Mouse (Mus musculus): ENCODE data around the gene Cdk7. TPM values are rescaled to one million over a fixed set of nuclear protein-coding genes. Genes with fewer than 3 reads are reported as not detected.
A peak's percentile ranks its signal among the peaks of the same experiment; 100 is the strongest.
"Not testable (repeated sequence)": the region's sequence is repeated elsewhere in the genome, so short reads cannot be mapped to it uniquely, and the experiment has no call there.

The Cdk7 gene
- polyA plus RNA-seq, 1 experiment from 2014 or later, result 39.3 TPM

DNA sequence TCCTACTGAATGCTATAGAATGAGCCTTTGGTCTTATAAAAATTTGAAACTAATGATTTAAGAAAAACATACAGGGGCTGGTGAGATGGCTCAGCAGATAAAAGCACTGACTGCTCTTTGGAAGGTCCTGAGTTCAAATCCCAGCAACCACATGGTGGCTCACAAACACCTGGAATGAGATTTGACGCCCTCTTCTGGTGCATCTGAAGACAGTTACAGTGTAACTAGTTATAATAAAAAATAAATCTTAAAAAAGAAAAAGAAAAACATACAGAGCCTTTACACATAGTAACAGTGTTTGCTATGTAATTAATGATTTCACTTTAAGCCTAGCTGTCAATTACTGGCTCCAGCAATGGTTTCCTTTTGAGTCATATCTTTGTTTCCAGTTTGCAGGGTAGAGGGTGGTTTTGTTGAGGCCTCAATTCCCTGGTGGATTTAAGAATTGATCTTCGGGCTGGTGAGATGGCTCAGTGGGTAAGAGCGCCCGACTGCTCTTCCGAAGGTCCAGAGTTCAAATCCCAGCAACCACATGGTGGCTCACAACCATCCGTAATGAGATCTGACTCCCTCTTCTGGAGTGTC is 815 bp upstream of the Cdk7 start:
- H3K9me3 ChIP-seq (replicated peaks; ENCODE audit: control insufficient read depth, low read length, poor library complexity, severe bottlenecking); ATAC-seq; H3K4me3 ChIP-seq (ENCODE audit: low read depth, low read length); H3K4me1 ChIP-seq (ENCODE audit: control insufficient read depth, insufficient read depth, low read length); H3K27me3 ChIP-seq (ENCODE audit: control insufficient read depth, insufficient read depth, low read depth, low read length); H3K27ac ChIP-seq (ENCODE audit: low read length); H3K36me3 ChIP-seq (ENCODE audit: control insufficient read depth, insufficient read depth, low read length): not testable (repeated sequence)
- H3K4me2 ChIP-seq (ENCODE audit: low read length), result peak overlapping the region; percentile 60
- peak overlapping the region; percentile 86; the same call in 1 of the 2 replicates for H3K9ac ChIP-seq (ENCODE audit: low read depth, low read length)
- 87% methylated on average over 5 of the region's 6 CpGs for WGBS

DNA sequence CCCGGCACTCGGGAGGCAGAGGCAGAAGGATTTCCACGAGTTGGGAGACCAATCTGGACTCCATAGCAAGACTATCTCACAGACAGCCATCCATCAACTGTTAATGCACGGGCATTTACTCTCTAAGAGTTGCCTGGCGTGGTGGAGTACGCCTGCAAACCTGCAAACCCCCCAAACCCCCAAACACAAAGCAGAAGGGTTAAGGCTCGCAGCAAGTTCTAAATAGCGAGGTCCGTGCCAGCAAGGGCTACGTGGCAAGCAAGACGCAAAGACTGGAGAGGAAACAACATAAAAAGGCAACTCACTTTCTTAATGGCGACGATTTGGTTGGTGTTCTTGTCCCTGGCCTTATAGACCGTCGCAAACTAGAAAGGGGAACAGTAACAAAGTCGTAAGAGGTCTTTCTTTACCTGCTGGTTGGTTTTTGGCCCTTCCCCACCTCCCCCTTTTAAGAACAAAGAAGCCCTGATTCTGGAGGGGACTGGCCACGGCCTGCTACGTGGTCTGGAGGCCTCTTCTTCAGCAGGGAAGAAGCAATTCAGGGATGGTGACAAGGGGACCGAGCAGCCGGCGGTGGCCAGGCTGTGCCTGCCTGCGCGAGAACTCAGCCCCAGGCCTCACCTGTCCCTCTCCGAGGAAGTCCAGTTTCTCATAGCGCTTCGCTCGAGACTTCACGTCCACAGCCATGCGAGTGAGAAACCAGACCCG is 432 bp downstream of the Cdk7 start:
- Histone ChIP-seq H3K36me3 (ENCODE audit: control insufficient read depth, insufficient read depth, low read length) (peaks cover under 1% of the 10 kb centered on the region; the same call in 1 of the 2 replicates), H3K4me2 (ENCODE audit: low read length) (peak overlapping the region; percentile 96), H3K27me3 (ENCODE audit: control insufficient read depth, insufficient read depth, low read depth, low read length) (no peaks in the 10 kb centered on the region), H3K9me3 (replicated peaks; ENCODE audit: control insufficient read depth, low read length, poor library complexity, severe bottlenecking) (no peaks in the 10 kb centered on the region), H3K27ac (ENCODE audit: low read length) (peak overlapping the region; percentile 88), H3K4me3 (ENCODE audit: low read depth, low read length) (peak overlapping the region; percentile 89), H3K4me1 (ENCODE audit: control insufficient read depth, insufficient read depth, low read length) (peaks cover 9% of the 10 kb centered on the region), H3K9ac (ENCODE audit: low read depth, low read length) (peak overlapping the region; percentile 86)
- ATAC-seq, result peak; percentile 92
- WGBS, result 2% methylated on average over 30 of the region's 30 CpGs

DNA sequence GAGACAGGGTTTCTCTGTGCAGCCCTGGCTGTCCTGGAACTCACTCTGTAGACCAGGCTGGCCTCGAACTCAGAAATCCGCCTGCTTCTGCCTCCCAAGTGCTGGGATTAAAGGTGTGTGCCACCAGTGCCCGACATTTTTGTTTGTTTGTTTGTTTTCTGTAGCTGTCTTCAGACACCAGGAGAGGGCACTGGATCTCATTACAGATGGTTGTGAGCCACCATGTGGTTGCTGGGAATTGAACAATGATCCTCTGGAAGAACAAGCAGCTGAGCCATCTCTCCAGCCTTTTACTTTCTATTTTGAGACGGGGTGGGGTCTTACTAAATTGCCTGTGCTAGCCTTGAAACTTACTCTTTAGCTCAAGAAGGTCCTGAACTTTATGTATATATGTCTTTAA is 2.2 kb downstream of the Cdk7 start:
- ATAC-seq; H3K9ac ChIP-seq (ENCODE audit: low read depth, low read length); H3K4me3 ChIP-seq (ENCODE audit: low read depth, low read length); H3K9me3 ChIP-seq (replicated peaks; ENCODE audit: control insufficient read depth, low read length, poor library complexity, severe bottlenecking); H3K4me2 ChIP-seq (ENCODE audit: low read length); H3K27me3 ChIP-seq (ENCODE audit: control insufficient read depth, insufficient read depth, low read depth, low read length); H3K36me3 ChIP-seq (ENCODE audit: control insufficient read depth, insufficient read depth, low read length); H3K27ac ChIP-seq (ENCODE audit: low read length): not testable (repeated sequence)
- peaks cover 14% of the 10 kb centered on the region for H3K4me1 ChIP-seq (ENCODE audit: control insufficient read depth, insufficient read depth, low read length)
- 96% methylated on average over 4 of the region's 4 CpGs for WGBS

DNA sequence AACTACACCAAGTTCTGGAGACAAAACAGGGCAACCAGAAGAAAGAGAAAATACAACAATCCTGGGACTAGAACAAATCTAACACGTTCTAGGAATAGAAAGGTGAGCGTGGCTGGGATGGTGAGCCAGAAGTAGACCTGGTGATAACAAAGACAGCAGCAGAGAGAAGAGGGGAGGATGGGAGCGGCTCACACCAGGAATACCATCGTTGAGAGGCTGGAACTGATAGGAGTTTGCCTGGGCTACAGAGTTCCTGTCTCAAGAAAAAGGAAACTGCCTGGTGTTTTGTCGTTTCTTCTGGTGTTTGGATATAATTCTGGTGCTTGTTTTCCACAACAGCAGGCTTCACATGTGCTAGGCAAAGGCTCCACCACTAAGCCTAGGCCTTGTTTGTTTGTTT is 2.7 kb downstream of the Cdk7 start:
- 96% methylated on average over 5 of the region's 5 CpGs for WGBS
- Histone ChIP-seq H3K4me2 (ENCODE audit: low read length) (no peak overlapping the region), H3K27me3 (ENCODE audit: control insufficient read depth, insufficient read depth, low read depth, low read length) (no peaks in the 10 kb centered on the region), H3K27ac (ENCODE audit: low read length) (no peak overlapping the region), H3K9ac (ENCODE audit: low read depth, low read length) (no peak overlapping the region), H3K4me3 (ENCODE audit: low read depth, low read length) (no peak overlapping the region), H3K36me3 (ENCODE audit: control insufficient read depth, insufficient read depth, low read length) (peaks cover 2% of the 10 kb centered on the region; the same call in 1 of the 2 replicates), H3K4me1 (ENCODE audit: control insufficient read depth, insufficient read depth, low read length) (peaks cover 14% of the 10 kb centered on the region), H3K9me3 (replicated peaks; ENCODE audit: control insufficient read depth, low read length, poor library complexity, severe bottlenecking) (no peaks in the 10 kb centered on the region)
- no peak for ATAC-seq

DNA sequence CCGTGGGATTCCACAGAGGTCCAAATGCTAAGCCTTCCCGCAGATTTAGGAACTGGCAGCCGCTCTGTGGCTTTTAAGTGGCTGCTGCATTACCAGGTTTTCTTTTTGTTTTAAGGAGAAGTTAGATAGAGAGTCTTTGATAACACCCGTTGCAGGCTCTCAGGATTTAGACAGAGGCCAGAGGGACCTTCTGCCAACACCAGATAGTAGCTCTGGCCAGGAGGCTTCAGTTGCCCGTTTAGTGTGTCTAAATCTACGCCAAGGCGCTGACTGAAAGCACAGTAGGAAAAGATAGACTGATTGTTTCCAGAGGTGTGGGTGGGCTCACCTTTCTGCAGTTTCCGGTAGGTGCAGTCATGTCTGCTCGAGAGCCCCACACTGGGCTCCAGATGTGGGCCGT is 5.5 kb downstream of the Cdk7 start:
- 88% methylated on average over 10 of the region's 10 CpGs for WGBS
- Histone ChIP-seq H3K4me1 (ENCODE audit: control insufficient read depth, insufficient read depth, low read length) (peaks cover 14% of the 10 kb centered on the region), H3K4me2 (ENCODE audit: low read length) (no peak overlapping the region), H3K27ac (ENCODE audit: low read length) (no peak overlapping the region), H3K9ac (ENCODE audit: low read depth, low read length) (no peak overlapping the region), H3K27me3 (ENCODE audit: control insufficient read depth, insufficient read depth, low read depth, low read length) (no peaks in the 10 kb centered on the region), H3K9me3 (replicated peaks; ENCODE audit: control insufficient read depth, low read length, poor library complexity, severe bottlenecking) (no peaks in the 10 kb centered on the region), H3K4me3 (ENCODE audit: low read depth, low read length) (no peak overlapping the region), H3K36me3 (ENCODE audit: control insufficient read depth, insufficient read depth, low read length) (peaks cover 8% of the 10 kb centered on the region; the same call in 1 of the 2 replicates)
- ATAC-seq, result no peak

DNA sequence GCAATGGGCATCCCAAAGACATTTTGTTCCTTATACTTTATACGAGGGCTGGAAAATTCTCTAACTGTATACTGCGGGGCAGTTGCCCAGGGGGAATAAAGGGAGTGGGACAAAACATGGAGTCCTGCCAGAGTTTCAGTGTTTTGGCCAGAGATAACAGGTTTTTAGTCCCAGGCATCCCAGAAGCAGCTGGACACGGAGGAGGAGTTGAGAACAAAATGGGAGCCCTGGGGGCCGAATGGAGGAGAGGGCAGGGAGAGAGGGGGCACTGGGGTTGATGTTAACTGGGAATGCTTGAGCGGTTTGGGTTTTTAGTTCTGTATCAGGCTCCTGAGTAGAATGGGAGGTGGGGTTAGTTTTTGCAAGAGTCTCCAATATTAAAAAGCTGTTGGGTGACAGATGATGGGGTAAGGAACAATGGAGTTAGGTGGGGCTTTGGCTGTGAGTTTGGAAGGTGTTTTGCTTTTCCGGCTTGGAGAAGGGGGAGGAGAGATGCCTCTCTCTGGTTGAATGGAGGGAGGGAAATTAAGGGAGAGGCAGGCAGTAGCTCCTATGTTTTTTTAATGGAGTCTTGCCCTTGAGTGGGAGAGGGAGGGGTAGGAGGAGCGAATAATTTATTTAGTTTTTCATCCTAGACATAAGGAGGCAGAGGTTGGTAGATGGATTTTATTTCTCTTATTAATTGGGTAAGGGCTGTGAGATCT is 6.5 kb downstream of the Cdk7 start:
- H3K4me1 ChIP-seq (ENCODE audit: control insufficient read depth, insufficient read depth, low read length), result peaks cover 7% of the 10 kb centered on the region
- no peak overlapping the region for H3K9ac ChIP-seq (ENCODE audit: low read depth, low read length)
- no peaks in the 10 kb centered on the region for H3K9me3 ChIP-seq (replicated peaks; ENCODE audit: control insufficient read depth, low read length, poor library complexity, severe bottlenecking)
- H3K4me2 ChIP-seq (ENCODE audit: low read length), result no peak overlapping the region
- WGBS, result 65% methylated on average over 7 of the region's 7 CpGs
- H3K36me3 ChIP-seq (ENCODE audit: control insufficient read depth, insufficient read depth, low read length), result peaks cover 8% of the 10 kb centered on the region; the same call in 1 of the 2 replicates
- no peak overlapping the region for H3K27ac ChIP-seq (ENCODE audit: low read length)
- ATAC-seq, result no peak
- H3K4me3 ChIP-seq (ENCODE audit: low read depth, low read length), result no peak overlapping the region
- no peaks in the 10 kb centered on the region for H3K27me3 ChIP-seq (ENCODE audit: control insufficient read depth, insufficient read depth, low read depth, low read length)

DNA sequence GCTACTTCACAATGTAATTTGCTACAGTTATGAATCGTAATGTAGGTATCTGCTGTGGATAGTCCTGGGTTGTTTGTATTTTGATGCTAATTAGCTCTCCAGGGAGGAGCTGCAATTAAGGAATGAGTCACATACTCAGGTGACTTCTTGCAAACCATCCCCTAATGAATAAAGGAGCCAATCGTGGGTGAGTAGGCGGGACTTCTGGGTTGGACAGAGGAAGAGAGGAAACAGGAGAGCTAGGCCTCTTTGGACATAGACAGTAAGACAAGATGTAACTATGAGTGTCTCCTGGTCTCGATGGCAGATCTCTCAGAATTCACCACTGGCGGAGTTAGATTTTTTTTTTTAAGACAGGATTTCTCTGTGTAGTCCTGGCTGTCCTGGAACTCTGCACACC is 9.1 kb downstream of the Cdk7 start:
- Histone ChIP-seq H3K27me3 (ENCODE audit: control insufficient read depth, insufficient read depth, low read depth, low read length) (no peaks in the 10 kb centered on the region), H3K4me2 (ENCODE audit: low read length) (no peak overlapping the region), H3K4me1 (ENCODE audit: control insufficient read depth, insufficient read depth, low read length) (peaks cover 5% of the 10 kb centered on the region; the same call in 1 of the 2 replicates), H3K9me3 (replicated peaks; ENCODE audit: control insufficient read depth, low read length, poor library complexity, severe bottlenecking) (no peaks in the 10 kb centered on the region), H3K27ac (ENCODE audit: low read length) (no peak overlapping the region), H3K4me3 (ENCODE audit: low read depth, low read length) (no peak overlapping the region), H3K9ac (ENCODE audit: low read depth, low read length) (no peak overlapping the region), H3K36me3 (ENCODE audit: control insufficient read depth, insufficient read depth, low read length) (peaks cover 20% of the 10 kb centered on the region)
- no peak for ATAC-seq
- 87% methylated on average over 5 of the region's 5 CpGs for WGBS

DNA sequence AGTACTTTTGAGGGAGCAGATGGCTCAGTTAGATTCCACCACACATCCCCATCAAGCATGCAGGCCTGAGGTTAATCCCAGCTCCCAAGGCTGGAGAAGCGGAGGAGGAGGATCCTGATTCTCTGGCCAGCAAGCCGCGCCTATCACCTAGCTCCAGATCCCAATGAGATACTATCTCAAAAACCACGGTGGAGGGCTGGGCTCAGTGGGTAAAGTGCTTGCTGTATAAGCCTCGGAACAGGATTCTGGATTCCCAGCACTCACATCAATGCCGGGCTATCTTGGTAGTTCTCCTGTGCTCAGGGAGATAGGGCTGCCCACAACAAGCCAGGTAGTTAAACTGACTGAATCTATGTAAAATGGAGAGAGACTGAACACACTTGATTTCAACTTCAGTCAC is 15.3 kb downstream of the Cdk7 start:
- 92% methylated on average over 6 of the region's 6 CpGs for WGBS
- ATAC-seq, result no peak
- H3K4me1 ChIP-seq (ENCODE audit: control insufficient read depth, insufficient read depth, low read length), result no peaks in the 10 kb centered on the region
- H3K27ac ChIP-seq (ENCODE audit: low read length), result no peak overlapping the region
- H3K27me3 ChIP-seq (ENCODE audit: control insufficient read depth, insufficient read depth, low read depth, low read length), result no peaks in the 10 kb centered on the region
- peaks cover 38% of the 10 kb centered on the region for H3K36me3 ChIP-seq (ENCODE audit: control insufficient read depth, insufficient read depth, low read length)
- H3K9ac ChIP-seq (ENCODE audit: low read depth, low read length), result no peak overlapping the region
- no peaks in the 10 kb centered on the region for H3K9me3 ChIP-seq (replicated peaks; ENCODE audit: control insufficient read depth, low read length, poor library complexity, severe bottlenecking)
- no peak overlapping the region for H3K4me2 ChIP-seq (ENCODE audit: low read length)
- no peak overlapping the region for H3K4me3 ChIP-seq (ENCODE audit: low read depth, low read length)

DNA sequence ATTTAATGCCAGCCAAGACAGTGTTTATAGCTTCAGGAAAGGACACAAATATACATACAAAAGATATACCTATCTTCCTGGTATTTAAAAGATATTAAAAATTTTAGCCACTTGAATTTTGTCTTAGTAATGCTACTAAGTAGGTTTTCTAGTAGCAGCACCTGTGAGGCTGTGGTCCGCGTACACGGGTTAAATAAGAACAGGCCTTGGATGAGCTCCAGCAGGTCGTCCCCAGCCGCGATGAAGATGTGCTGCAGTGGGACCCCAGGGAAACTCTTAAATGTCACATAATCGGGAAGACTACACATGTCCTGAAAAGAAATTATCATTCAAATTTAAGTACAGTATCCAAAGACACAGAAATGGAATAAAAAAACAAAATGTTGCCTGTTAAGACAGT is 24.5 kb downstream of the Cdk7 start:
- Histone ChIP-seq H3K4me1 (ENCODE audit: control insufficient read depth, insufficient read depth, low read length) (no peaks in the 10 kb centered on the region), H3K27ac (ENCODE audit: low read length) (no peak overlapping the region), H3K36me3 (ENCODE audit: control insufficient read depth, insufficient read depth, low read length) (peaks cover 61% of the 10 kb centered on the region), H3K4me3 (ENCODE audit: low read depth, low read length) (no peak overlapping the region), H3K9ac (ENCODE audit: low read depth, low read length) (no peak overlapping the region), H3K9me3 (replicated peaks; ENCODE audit: control insufficient read depth, low read length, poor library complexity, severe bottlenecking) (no peaks in the 10 kb centered on the region), H3K4me2 (ENCODE audit: low read length) (no peak overlapping the region), H3K27me3 (ENCODE audit: control insufficient read depth, insufficient read depth, low read depth, low read length) (no peaks in the 10 kb centered on the region)
- ATAC-seq, result no peak
- WGBS, result 95% methylated on average over 7 of the region's 7 CpGs
